Mouse (Mus musculus) liver, embryonic 14.5 days (tissue): ENCODE data around the gene Snx12. TPM values are rescaled to one million over a fixed set of nuclear protein-coding genes. Genes with fewer than 3 reads are reported as not detected.

Source experiments
- ATAC-seq: fragments of 200-750 bp; cut with Nextera tagmentation; 2 replicates; pipeline ENCODE4 v1.8.0; 2017; ENCODE audit warnings: moderate number of reproducible peaks, mild to moderate bottlenecking, moderate library complexity; ENCODE audit not compliant: insufficient read depth
- DNase-seq, 3 experiments: peaks; one replicate each; pipeline ENCODE4 v3.0.0-alpha.2; 2012 to 2013; ENCODE audit warnings: low read depth in 3 of 3, low spot score in 3 of 3
- H3K27ac ChIP-seq: fragments of 300-500 bp; sonication (generic); 2 replicates; pipeline ENCODE4 v1.5.1; 2014; ENCODE audit warnings: moderate library complexity, mild to moderate bottlenecking, control low read depth, inconsistent platforms
- H3K27me3 ChIP-seq: fragments of 300-500 bp; sonication (generic); 2 replicates; pipeline ENCODE4 v1.6.1; 2014; ENCODE audit warnings: mild to moderate bottlenecking, low read length, moderate library complexity; ENCODE audit not compliant: control insufficient read depth, insufficient read depth
- H3K36me3 ChIP-seq: fragments of 300-500 bp; sonication (generic); replicated peaks from 2 replicates; pipeline ENCODE4 v1.6.1; 2014; ENCODE audit warnings: low read depth; ENCODE audit not compliant: control insufficient read depth, insufficient read depth
- H3K4me1 ChIP-seq, 2 experiments: fragments of 200-500 bp in 1 of 2; fragments of 300-500 bp in 1 of 2; sonication (generic) in 1 of 2; replicated peaks; 2 replicates each; pipeline ENCODE4 v1.6.1; 2012 to 2014; ENCODE audit warnings: antibody characterized with exemption in 1 of 2, inconsistent platforms in 1 of 2, low read length in 1 of 2; ENCODE audit not compliant: control insufficient read depth in 2 of 2, insufficient read depth in 2 of 2
- H3K4me2 ChIP-seq: fragments of 300-500 bp; sonication (generic); 2 replicates; pipeline ENCODE4 v1.6.1; 2014; ENCODE audit warnings: low read depth, mild to moderate bottlenecking, control low read depth, moderate library complexity
- H3K4me3 ChIP-seq, 2 experiments: fragments of 200-500 bp in 1 of 2; fragments of 300-500 bp in 1 of 2; sonication (generic) in 1 of 2; 2 replicates each; pipeline ENCODE4 v1.5.1; 2012 to 2014; ENCODE audit warnings: low read depth in 2 of 2, low read length in 2 of 2, mild to moderate bottlenecking in 2 of 2, control low read depth in 1 of 2, inconsistent platforms in 1 of 2, moderate library complexity in 1 of 2; ENCODE audit not compliant: insufficient read depth in 1 of 2
- H3K9ac ChIP-seq: fragments of 300-500 bp; sonication (generic); replicated peaks from 2 replicates; pipeline ENCODE4 v1.6.1; 2014; ENCODE audit warnings: mild to moderate bottlenecking, control low read depth, moderate library complexity
- H3K9me3 ChIP-seq: fragments of 300-500 bp; sonication (generic); 2 replicates; pipeline ENCODE4 v1.6.1; 2016; ENCODE audit warnings: low read length, mixed read lengths; ENCODE audit not compliant: control insufficient read depth
- CTCF ChIP-seq: IDR thresholded peaks from 2 replicates; pipeline ENCODE4 v1.5.1; 2016; ENCODE audit warnings: antibody characterized with exemption, low read depth, control low read depth
- EP300 ChIP-seq: IDR thresholded peaks from 2 replicates; pipeline ENCODE4 v1.6.1; 2016; ENCODE audit warnings: antibody characterized with exemption, low read depth
- WGBS: fragments of 180-500 bp; shearing (Covaris S2); extraction: QIAGEN DNeasy Blood & Tissue Kit; methylation state at CpG from one replicate; pipeline ENCODE4 v1.1.7; 2014; ENCODE audit not compliant: insufficient replicate concordance; 5-methylcytosine and 5-hydroxymethylcytosine counted together
- polyA plus RNA-seq, 2 experiments: library from polyadenylated mRNA; depleted of rRNA in 1 of 2; stranded (reverse) in 1 of 2; unstranded in 1 of 2; fragments of >200 nt; fragmentation: Nextera tagmentation in 1 of 2; extraction: Ambion mirVana in 1 of 2; gene quantifications; 2 replicates each; pipeline versions ENCODE4 v1.2.1 to v1.2.3; 2012 to 2014

Gene Snx12
- polyA plus RNA-seq, 2 experiments = 11.3 to 15.9 TPM

DNA sequence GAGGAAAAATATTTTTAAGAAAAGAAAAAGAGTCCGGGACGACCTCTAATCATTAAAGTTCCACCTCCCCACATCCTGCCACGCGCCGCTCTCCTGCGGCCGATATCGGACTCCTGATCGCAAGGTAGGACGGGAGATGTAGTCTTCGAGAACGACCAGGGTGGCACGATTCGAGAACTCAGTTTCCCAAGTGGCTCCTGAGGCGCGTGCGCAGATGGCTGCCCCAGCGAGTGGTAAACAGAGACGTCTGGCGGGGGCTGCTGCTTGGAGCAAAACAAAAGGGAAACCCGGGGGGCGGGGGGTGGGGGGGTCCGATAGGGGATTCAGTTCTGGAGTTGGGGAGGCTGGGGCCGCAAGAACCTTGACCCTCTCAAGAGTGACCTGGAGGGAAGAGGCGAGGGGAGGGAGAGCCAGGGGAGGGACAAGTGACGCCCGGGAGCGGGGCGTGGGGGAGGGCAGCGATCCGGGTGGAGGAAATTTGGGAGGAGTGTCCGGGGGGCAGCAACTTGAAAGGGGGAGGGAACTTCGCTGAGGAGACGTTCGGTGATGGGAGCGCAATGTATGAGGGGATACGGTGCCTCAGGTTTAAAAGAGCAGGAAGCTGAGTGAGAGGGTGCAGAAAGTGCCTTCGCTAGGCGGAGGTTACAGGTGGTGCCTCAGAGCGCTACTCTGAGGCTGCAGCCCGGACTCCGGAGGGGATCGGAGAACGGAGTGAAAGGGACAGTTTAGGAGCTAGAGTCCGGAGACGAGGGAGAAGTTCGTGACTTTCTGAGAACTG is 31.8 kb upstream of the Snx12 start, which contains the start of gene Foxo4:
TSS of gene Foxo4 (plus strand) at position 577 of the 778 bp plus-strand sequence.
- ATAC-seq (peak; percentile 92), DNase-seq (peak; percentile 79 to 84 (median 81))
- H3K27me3 ChIP-seq = no peaks in the 10 kb centered on the region
- peak within 1 kb of the TSS; percentile 62 for H3K4me2 ChIP-seq
- H3K36me3 ChIP-seq = no peaks in the 10 kb centered on the region
- H3K9me3 ChIP-seq = no peaks in the 10 kb centered on the region
- 0 out of 4 replicates have a peak, but pooled peaks cover 0 to 7% of the 10 kb centered on the region in 2 experiments for H3K4me1 ChIP-seq
- peak within 1 kb of the TSS; percentile 59 for H3K27ac ChIP-seq
- TF ChIP-seq CTCF (no peak), EP300 (no peak)
- peak within 1 kb of the TSS; percentile 80 for H3K9ac ChIP-seq
- peak within 1 kb of the TSS; percentile 67 to 80 for H3K4me3 ChIP-seq
- WGBS = 16% methylated on average over 47 of the region's 47 CpGs

DNA sequence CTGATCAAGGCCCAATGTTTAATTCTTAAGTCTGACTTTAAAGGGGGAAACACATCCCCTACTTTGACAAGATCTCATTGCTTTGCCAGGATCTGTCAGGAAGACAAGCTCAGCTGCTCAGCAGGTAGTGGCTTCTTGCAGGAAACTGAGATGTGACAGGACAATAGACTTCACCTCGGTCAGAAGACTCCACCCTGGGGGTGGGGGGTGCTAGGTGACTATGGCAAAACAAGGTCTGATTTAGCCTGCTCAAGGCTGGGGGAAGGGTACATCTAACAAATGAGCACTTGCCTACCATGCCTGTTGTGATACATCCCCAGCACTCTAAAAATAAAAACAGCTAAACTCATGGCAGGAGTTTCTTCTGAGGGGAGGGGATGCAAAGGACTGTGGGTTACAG is 22.6 kb upstream of the Snx12 start:
- Histone ChIP-seq H3K27me3 (no peaks in the 10 kb centered on the region), H3K4me1 (no peaks in the 10 kb centered on the region), H3K4me2 (no peak overlapping the region), H3K9me3 (no peaks in the 10 kb centered on the region), H3K27ac (no peak overlapping the region), H3K9ac (no peak overlapping the region), H3K36me3 (no peaks in the 10 kb centered on the region), H3K4me3 (no peak overlapping the region)
- ATAC-seq = no peak
- 15% methylated on average over 1 of the region's 1 CpGs for WGBS
- no peak for DNase-seq
- TF ChIP-seq CTCF (no peak), EP300 (no peak)

DNA sequence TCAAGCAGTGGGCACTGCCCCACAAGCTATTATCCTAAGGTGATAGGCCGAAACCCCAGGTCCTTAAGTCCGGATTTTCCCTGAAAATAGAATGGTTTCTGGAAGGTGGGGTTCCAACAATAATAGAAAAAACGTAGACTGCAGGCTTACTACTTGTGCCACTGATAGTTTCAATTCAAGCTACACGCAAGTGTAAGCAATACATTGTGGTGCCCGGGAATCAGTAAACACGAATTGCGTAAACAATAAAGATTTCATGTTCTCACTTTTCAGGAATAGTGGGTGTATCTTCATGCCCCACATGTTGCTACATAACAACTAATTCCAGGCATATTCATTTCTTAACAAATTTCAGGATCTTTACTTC is 416 bp upstream of the Snx12 start:
- ATAC-seq (no peak), DNase-seq (no peak)
- H3K4me1 ChIP-seq = no peaks in the 10 kb centered on the region; a peak in 1 of 4 replicates
- no peaks in the 10 kb centered on the region for H3K9me3 ChIP-seq
- H3K27ac ChIP-seq = no peak overlapping the region
- TF ChIP-seq CTCF (no peak), EP300 (no peak)
- WGBS = 30% methylated on average over 7 of the region's 7 CpGs
- no peaks in the 10 kb centered on the region for H3K36me3 ChIP-seq
- H3K9ac ChIP-seq = no peak overlapping the region; the same call in 1 of the 2 replicates
- H3K4me2 ChIP-seq = peak overlapping the region; percentile 69
- H3K27me3 ChIP-seq = no peaks in the 10 kb centered on the region; the same call in 1 of the 2 replicates
- peak overlapping the region; percentile 61 to 63 for H3K4me3 ChIP-seq

DNA sequence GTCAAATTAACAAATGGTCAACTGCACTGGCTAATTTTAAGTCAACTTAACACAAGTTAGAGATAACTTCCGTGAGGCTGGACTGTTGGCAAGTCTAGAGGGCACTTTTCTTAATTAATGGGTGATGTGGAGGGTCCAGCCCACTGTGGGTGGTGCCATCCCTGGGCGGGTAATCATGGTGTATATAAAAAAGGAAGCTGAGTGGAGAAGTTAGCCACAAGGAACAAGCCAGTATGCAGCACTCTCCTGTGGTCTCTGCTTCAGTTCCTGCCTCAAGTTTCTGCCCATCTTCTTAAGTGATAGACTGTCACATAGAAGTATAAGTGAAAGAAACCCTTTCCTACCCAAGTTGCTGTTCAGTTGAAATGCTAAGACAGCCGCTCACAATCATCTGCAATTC is 33.1 kb downstream of the Snx12 start:
- Histone ChIP-seq H3K9me3 (no peaks in the 10 kb centered on the region), H3K36me3 (no peaks in the 10 kb centered on the region), H3K4me2 (no peak overlapping the region), H3K27ac (no peak overlapping the region), H3K4me3 (no peak overlapping the region), H3K27me3 (no peaks in the 10 kb centered on the region), H3K9ac (no peak overlapping the region), H3K4me1 (no peaks in the 10 kb centered on the region)
- DNase-seq (no peak), ATAC-seq (no peak)
- 46% methylated on average over 3 of the region's 3 CpGs for WGBS
- TF ChIP-seq EP300 (no peak), CTCF (no peak)

DNA sequence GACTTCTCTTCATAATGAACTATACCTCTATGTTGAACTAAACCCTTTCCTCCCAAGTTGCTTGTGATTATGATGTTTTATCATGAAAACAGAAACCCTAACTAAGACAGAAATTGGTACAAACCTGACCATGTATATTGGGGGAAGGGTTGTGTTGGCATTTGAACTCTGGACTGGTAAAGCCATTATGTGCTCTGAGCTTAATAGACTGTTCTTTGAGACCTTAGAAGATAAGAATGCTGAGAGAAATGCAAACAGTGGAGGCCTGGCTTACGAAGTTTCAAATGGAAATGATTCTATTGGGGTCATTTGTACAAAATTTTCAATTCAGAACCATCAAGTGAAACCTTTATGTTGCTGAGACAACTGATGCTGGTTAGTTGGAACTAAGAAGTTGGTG is 34.7 kb downstream of the Snx12 start:
- DNase-seq (no peak), ATAC-seq (no peak)
- no peak for TF ChIP-seq EP300
- no peak for TF ChIP-seq CTCF
- Histone ChIP-seq H3K27ac (no peak overlapping the region), H3K9me3 (no peaks in the 10 kb centered on the region), H3K36me3 (no peaks in the 10 kb centered on the region), H3K9ac (no peak overlapping the region), H3K4me1 (no peaks in the 10 kb centered on the region), H3K4me2 (no peak overlapping the region), H3K27me3 (no peaks in the 10 kb centered on the region), H3K4me3 (no peak overlapping the region)
- 50% methylated on average over 1 of the region's 1 CpGs for WGBS
